Mouse (Mus musculus) myocyte (in vitro differentiated cells): ENCODE measurements around the gene D930020B18Rik.

Experiments
- CEBPB ChIP-seq: IDR thresholded peaks from 2 replicates; pipeline ENCODE4 v1.6.1; 2011; ENCODE audit warnings: mild to moderate bottlenecking, moderate library complexity; ENCODE audit not compliant: poor library complexity, insufficient read depth, severe bottlenecking
- E2F4 ChIP-seq: IDR thresholded peaks from one replicate; pipeline ENCODE4 v1.6.1; 2011; ENCODE audit warnings: mild to moderate bottlenecking, control low read depth, moderate library complexity; ENCODE audit not compliant: insufficient read depth
- MAX ChIP-seq: IDR thresholded peaks from one replicate; pipeline ENCODE4 v1.6.1; 2011; ENCODE audit warnings: low read depth, mild to moderate bottlenecking, control low read depth
- MYOD1 ChIP-seq, 3 experiments: IDR thresholded peaks; one replicate each; pipeline ENCODE4 v1.6.1; 2011; ENCODE audit warnings: control low read depth in 2 of 3, low read depth in 2 of 3, mild to moderate bottlenecking in 2 of 3, moderate library complexity in 1 of 3; ENCODE audit not compliant: insufficient read length in 2 of 3, control insufficient read depth in 1 of 3
- POLR2A ChIP-seq: IDR thresholded peaks from one replicate; pipeline ENCODE4 v1.6.1; 2011; ENCODE audit warnings: low read depth, mild to moderate bottlenecking, control low read depth, moderate library complexity; ENCODE audit not compliant: insufficient read length
- POLR2AphosphoS2 ChIP-seq: IDR thresholded peaks from one replicate; pipeline ENCODE4 v1.6.1; 2011; ENCODE audit warnings: low read depth, control low read depth; ENCODE audit not compliant: insufficient read length
- REST ChIP-seq: IDR thresholded peaks from one replicate; pipeline ENCODE4 v1.6.1; 2011; ENCODE audit warnings: mild to moderate bottlenecking, control low read depth, moderate library complexity; ENCODE audit not compliant: insufficient read depth, insufficient read length
- SRF ChIP-seq: IDR thresholded peaks from one replicate; pipeline ENCODE4 v1.6.1; 2011; ENCODE audit warnings: low read depth; ENCODE audit not compliant: control insufficient read depth, insufficient read length
- TCF12 ChIP-seq: IDR thresholded peaks from one replicate; pipeline ENCODE4 v1.6.1; 2011; ENCODE audit warnings: mild to moderate bottlenecking, control low read depth; ENCODE audit not compliant: poor library complexity, insufficient read depth, severe bottlenecking

GRCm38 (mm10) chr10:121628561-121629040 is 12.8 kb upstream of the D930020B18Rik start:
- TF ChIP-seq SRF (no peak), POLR2A (no peak), MAX (no peak), POLR2AphosphoS2 (no peak), CEBPB (no peak), E2F4 (no peak), MYOD1 (IDR thresholded peaks at IDR 0.05; ENCODE audit: control insufficient read depth in 1 of 3, insufficient read length in 2 of 3, low read depth in 2 of 3) (no peak), TCF12 (no peak), REST (no peak)
